Mouse (Mus musculus): Measurements from ENCODE around the gene Ptafr. TPM values are rescaled to one million over a fixed set of nuclear protein-coding genes. Genes with fewer than 3 reads are reported as not detected.
"Not testable (repeated sequence)": the region's sequence is repeated elsewhere in the genome, so short reads cannot be mapped to it uniquely, and the experiment has no call there.

Ptafr gene
- total RNA-seq, 2 experiments from 2014 or later: 1.0 to 1.1 TPM

DNA sequence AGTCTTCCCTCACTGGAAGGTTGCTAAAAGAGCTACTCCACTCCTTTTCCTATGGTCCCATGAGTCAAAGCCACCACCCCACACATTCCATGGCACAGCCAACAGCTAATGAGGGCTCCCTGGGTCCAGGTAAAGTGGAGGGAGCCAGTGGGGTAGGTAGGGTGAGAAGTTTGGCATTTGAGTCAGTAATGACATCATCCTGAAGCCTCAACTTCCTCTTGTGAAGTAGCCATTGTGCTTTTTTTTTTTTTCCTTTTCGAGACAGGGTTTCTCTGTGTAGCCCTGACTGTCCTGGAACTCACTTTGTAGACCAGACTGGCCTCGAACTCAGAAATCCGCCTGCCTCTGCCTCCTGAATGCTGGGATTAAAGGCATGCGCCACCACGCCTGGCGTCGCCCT, 8.3 kb upstream of the Ptafr start:
- not testable (repeated sequence) for DNase-seq

DNA sequence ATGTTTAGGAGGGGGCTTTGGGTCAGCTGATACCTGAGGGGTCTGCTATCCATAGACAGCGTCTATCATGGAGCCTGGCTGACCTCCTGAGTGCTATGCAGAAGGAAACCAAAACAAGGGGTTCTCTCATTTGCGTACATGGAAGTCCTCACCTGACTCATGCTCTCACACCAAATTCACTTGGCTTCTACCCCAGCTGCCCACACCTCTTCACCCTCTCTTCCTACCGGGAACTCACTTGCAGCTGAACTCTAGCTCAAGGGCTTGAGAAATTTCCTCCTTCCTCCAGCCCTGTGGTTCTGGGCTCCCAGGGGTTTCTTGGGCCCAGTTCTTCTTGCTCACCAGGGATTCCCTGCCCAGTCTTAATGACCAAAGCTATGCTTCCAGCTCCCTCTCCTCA, 606 bp upstream of the Ptafr start:
- DNase-seq: no peak

DNA sequence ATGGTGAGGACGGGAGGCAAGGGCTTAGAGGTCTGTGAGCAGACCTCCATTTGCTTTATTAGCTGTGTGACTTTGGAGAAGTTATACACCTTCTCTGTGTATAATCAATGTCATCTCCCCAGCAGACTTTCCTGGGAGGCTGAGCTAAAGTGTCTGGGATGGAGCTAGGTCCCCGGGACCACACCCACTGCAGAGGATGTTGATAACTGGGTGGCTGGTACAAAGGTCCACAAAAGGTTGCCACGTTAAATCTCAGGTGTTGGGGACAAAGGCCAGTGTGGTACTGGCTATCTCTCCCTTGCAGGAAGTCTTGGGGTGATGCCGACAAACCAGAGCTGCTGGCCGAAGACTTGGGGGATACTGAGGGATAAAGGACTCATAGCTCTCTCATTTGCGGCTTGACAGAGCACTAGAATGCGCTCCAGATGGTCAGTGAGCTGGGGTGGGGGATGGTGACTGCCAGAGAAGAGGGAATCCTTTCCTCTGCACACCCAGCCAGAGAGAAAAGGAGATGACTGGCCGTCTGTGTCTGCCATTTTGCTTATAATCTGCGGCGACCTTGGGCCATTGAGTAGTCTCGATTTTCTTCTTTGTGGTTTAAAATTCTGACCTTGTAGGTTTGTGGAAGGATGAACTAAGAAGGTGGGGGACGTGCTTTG, 1.4 kb downstream of the Ptafr start:
- no peak for DNase-seq

DNA sequence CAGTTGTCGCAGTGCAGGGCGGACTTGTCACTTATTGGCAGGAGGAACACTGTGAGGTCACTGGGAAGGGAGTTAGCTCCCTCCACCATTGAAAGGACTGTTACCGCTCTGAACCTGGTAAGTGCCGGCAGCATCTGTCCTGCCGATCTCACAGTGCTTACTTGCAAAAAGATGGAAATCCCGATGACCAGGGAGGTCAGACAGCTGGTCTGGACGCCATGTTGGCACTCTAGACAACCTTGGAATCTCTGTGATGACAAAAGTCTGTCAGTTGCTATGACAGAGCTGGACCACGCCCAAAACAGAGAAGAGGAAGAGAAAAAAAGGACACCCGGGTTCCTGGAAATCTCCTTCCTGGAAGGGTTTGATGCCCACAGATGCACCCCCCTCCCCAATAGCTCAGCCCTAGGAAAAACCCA, 3.5 kb downstream of the Ptafr start:
- no peak for DNase-seq

DNA sequence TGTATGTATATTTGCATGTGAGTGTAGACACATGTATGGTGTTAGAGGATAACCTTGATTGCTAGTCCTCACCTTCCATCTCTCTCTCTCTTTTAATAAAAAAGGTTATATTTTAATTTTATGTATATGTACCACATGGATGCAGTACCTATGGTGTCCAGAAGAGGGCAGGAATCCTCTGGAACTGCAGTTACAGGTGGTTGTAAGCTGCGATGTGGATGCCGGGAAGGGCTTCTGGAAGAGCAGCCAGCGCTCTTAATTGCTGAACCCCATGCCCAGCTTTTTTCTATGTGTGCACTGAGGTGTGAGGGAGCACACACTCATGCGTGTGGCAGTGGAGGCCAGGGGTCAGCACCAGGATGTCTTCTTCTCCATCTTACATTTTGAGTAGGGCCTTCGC, 5.2 kb downstream of the Ptafr start:
- no peak for DNase-seq

DNA sequence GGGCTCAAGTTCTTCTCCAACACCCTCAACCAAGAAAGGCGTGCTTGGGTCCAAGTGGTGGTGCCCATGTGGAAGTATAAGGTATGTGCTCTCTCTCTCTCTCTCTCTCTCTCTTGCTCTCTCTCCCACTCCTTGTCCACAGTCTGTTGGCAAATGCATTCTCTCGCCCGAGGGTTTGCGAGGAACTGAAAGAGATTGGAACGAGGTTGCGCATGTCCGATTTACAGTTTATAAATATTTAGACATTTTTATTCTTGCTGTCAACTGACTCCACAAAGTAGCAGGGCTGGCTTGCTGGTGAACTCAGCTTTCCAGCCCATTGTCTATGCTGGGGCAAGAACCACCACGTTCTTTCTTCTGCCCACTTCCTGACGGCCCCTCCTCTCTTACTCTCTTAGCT, 7.3 kb downstream of the Ptafr start:
- DNase-seq: no peak

DNA sequence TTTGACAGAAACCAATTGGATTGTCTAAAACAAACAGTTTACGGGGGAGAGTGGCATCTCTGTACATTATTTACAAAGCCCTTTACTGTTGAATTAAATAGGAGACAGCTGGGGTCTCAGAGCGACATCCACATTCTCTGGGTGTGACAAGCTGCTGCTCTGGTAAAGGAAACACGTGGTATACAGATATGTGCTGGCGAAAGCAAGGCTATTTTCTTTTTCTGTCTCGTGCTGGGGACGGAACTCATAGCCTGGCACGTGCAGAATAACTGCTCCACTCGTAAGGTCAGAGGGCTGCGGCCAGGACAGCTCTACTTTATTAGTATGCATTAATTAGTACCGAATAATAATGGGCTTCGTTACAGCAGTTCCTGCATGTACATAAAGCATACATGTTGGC, 9.5 kb downstream of the Ptafr start:
- no peak for DNase-seq

DNA sequence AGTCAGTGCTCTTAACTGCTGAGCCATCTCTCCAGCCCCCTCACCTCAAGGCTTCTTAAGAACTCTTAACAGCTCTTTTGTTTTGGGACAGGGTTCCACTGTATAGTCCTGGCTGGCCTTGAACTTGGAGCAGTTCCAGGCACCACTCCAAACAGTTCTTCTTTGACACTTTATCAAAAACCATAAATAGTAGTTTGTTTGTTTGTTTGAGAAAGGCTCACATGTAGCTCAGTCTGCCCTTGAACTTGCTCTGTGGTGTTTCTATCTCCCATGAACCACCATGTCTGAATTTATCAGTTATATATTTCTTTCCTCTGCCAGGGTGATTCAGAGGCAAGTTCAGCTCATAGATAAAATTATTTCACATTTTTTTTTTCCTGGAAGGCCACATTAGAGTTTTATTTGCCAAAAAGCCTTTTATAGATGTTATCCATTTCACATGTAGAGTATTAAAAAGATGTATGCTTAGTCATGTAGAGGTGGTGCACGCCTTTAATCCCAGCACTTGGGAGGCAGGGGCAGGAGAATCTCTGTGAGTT, 11.0 kb downstream of the Ptafr start:
- no peak for DNase-seq

DNA sequence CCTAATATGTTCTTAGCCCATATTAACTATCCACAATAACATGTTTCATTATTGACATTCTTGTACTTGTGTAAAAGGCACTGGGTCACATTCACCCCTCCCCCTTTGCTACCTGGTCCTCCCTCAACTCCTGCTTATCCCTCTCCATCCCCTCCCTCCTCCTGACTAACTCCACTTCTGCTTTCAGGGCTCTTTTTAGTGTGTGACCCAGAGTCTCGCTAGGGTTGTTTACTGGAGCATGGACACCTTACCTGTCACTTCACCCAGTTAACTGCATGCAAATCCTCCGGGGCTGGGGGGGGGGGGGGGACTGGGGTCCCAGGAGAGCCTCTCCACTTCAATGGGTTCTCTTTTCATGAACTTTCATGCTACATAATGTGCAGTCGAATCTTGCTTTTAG, 19.9 kb downstream of the Ptafr start:
- no peak for DNase-seq

DNA sequence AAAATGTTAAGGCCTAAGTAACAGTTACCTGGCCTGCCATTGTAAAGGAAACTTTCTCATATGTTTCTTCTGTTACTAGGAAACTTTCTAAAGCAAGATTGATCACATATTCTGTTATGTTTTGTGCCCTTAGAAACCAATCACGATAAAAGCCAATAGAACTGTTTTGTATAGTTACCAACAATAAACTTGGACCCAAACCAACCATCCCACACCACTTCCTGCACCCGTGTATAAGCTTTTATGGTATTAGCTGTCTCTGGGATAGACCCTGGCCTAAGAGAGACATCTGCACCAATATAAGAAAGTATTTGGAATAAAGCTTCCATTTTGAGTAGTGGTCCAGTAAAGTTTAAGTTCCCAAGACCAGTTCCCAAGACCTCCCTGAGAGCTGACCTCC, 21.1 kb downstream of the Ptafr start:
- no peak for DNase-seq

DNA sequence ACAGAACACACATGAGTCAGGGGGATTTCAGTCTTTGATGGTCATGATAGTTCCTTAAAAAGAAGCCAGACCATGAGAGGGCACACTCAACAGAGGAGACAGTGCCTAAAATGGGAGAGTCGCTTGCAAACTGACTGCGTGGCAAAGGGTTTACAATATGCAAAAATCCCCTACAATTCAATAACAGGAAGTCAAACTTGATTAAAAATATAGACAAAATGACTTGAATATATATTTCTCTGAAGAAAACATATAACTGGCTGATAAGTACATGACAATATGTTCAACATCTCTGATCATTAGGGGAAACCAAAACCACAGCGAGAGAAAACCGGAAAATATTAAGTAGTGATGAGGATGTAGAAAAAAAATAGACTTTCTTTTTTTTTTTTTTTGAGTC, 22.4 kb downstream of the Ptafr start:
- DNase-seq: no peak

DNA sequence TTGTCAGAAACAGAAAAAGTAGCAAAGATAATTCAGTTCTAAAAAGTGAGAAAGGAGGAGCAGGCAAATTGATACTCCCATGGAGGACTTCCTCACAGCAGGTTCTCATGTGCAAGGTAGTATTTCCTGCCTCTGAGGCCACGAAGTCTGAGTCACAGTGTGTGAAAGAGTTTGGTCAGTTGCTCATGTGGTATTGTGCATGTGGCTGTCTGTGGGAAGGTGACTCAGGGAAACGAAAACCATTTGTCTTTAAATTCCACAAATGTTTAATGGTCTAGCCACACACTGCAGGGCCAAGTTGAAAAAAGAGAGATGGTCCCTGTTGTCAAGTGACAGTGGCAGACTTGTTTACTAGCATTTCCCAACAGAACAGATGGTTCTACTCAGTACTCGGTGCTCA, 24.6 kb downstream of the Ptafr start:
- DNase-seq: no peak

DNA sequence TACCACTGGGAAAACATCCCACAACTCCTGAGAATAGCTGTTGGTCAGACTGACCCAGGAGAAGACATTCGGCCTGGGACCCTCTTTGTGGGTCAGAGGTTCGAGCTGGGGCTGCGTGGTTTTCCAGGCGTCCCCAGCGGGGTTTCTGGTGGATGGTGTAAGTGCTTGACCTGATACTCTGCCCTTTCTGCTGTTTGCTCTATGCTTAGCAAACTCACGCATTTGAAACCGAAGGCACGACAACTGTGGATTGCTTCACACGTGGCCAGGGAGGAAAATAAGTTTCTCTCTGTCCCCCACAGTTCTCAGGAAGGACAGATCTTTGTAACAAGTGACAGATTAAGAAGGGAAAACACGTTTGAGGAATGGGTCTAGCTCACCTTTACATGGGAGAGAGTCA, 26.8 kb downstream of the Ptafr start:
- DNase-seq: no peak

DNA sequence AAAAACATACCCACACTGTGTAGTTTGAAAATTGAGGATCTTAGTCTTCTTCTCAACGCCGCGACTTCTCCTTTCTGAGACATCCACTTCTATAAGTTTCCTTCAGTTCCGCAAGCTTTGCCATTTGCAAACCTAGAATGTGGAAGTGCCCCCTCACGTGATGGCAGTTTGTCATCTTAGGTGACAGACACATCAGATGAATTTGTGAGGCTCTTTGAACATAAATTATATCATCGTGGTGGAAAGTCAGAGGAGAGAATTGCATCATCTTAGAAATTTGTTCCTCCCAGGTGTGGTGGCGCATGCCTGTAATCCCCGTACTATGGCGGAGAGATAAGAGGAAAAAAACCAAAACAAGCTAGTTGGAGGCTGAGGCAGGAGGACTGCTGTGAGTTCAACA, 29.1 kb downstream of the Ptafr start:
- DNase-seq: no peak

DNA sequence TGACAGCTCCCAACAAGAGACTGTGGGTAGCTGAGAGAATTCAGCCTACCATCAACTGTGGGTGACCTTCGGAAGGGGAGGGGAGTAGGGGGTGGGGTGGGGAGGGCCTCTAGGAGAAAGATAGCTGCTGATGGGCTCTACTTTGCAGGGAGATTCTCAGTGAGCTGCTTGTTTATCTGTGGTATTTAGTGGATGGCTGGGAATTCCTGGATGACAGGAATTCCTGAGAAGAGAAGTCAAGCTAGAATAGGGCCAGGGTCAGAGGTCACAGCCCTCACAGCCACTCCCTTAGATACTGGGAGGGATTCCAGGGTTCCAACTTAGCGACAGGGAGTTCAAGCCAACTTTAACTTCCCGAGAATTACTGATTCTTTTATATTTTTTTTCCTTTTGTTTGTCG, 30.3 kb downstream of the Ptafr start:
- DNase-seq: no peak

DNA sequence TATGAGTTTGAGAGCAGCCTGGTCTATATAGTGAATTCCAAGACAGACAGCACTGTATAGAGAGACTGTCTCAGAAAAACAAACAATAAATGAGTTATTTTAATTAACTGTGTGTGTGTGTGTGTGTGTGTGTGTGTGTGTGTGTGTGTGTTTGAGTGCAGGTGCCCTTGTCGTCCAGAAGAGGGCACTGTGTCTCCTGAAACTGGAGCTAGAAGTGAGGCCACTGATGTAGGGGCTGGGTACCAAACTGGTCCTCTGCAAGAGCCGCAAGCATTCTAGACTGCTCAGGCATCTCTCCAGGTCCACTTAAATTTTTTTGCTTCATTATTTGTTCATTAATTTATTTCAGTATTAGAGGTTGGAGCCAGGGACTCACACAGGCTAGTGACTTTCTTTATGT, 35.0 kb downstream of the Ptafr start:
- DNase-seq: no peak

DNA sequence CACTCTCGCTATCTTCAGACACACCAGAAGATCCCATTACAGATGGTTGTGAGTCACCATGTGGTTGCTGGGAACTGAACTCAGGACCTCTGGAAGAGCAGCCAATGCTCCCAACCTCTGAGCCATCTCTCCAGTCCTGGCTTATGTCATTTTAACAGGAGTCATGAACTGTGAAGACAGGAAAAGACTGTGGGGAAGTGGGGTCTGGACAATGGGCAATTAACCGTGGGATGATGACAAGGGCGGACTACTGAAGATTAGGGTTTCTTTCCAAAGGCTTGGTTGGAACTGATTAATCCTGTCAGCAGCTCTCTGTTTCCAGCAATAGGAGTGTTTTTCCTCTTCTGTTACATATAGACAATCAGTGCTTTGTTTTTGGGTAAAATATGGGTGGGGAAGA, 35.9 kb downstream of the Ptafr start:
- DNase-seq: no peak

DNA sequence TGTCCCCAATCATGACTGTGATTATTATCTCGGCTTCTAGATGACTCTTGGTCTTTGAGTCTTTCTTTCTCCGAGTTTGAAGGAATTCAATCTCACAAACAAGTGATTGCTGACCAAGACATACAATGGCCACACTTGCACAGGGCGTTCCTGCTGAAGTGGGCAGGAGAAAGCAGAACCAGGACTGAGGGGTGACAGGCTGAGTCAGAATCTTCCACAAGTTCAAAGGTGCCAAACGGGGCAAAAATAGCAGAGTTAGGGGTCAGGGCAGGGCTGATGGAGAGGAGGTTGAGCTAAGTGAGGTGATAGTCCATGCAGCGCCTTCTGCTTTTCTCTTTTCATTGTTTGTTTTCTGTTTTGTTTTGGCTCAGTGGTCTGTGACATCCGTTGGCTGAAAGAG, 36.6 kb downstream of the Ptafr start:
- DNase-seq: no peak

DNA sequence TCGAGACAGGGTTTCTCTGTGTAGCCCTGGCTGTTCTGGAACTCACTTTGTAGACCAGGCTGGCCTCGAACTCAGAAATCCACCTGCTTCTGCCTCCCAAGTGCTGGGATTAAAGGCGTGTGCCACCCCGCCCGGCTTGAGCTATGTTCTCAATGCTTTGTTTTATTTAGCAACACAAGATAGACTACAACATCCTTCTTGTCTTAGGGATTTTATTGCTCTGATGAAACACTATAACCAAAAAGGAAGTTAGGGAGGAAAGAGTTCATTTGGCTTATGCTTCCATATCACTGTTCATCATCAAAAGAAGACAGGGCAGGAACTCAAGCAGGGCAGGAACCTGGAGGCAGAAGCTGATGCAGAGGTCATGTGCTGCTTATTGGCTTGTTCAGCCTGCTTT, 37.4 kb downstream of the Ptafr start:
- not testable (repeated sequence) for DNase-seq

DNA sequence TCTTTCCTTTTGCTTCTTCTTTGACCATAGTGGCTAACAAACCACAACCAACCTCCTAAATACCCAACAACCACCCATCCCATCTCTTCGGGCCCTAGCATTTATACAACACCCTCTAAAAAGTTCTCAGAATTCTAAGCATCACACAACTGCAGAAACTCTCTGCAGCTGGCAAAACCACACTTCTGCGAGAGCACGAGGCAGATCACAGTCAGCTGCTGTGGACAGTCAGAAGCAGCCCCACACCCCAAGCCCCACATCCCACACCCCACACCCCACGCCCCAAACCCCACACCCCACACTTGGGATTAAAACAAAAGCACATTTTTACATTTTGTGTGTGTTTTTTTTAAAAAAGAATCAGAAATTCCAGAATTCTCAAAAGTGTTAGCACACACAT, 39.6 kb downstream of the Ptafr start:
- no peak for DNase-seq

DNA sequence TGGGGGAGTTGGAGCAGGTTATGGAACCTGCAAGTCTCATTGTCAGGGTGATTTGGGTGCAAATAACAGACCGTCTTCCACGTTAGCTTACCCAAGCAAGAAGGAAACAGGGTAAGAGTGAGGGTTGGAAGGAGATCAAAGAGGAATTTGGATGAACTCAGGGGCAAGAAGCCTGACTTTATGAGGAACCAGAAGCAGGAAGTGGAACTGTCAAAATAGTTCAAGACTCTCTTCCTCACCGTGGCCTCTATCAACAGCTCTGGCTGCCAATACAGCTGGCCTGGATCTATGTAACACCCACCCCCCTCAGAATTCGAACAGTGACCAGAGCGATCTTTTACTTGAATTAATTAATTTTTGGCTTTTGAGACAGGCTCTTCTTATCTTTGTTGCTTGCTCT, 41.9 kb downstream of the Ptafr start:
- no peak for DNase-seq

DNA sequence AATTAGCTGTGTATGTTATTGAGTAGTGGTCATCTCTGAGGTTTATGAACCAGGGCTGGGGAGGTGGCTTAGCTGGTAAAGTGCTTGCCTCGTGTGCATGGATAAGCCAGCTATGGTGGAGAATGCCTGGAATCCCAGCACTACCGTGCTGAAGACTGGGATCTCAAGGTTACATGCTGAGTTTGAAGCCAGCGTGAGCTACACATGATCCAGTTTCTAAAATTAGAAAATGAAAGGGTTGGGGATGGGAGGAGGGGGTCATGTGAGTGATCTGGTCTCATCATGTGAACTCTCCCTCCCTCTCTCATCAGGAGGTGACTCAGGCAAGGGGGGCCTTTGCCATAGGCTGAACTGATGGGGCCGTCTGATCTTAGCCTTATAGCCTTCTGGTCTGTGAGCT, 44.3 kb downstream of the Ptafr start:
- DNase-seq: no peak

DNA sequence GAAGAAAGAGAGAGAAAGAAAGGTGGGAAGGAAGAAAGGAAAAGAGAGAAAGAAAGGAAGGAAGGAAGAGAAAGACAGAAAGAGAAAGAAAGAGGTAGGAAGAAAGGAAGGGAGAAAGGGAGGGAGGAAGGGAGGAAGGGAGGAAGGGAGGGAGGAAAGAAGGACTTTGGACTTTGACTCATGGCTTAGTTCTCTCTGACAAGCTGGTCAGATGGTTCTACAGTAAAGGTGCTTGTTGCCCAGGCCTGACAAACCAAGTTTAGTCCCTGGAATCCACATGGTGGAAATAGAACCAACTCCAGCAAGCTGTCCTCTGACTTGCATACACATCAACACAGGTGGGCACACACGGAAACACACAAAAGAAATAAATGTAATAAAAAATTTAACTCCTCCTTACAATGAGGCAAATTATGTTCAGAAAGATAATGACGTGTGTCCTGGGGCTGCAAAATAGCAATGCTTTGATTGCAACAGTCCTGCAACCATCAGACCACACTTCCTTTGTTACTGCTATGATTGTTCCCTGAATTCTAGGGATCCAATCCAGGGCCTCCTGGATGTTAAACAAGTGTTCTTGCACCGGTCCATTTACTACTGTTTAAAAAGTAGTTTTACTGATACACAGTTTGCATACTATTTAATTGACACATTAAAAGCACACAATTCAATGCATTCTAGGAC, 46.6 kb downstream of the Ptafr start:
- DNase-seq: no peak

DNA sequence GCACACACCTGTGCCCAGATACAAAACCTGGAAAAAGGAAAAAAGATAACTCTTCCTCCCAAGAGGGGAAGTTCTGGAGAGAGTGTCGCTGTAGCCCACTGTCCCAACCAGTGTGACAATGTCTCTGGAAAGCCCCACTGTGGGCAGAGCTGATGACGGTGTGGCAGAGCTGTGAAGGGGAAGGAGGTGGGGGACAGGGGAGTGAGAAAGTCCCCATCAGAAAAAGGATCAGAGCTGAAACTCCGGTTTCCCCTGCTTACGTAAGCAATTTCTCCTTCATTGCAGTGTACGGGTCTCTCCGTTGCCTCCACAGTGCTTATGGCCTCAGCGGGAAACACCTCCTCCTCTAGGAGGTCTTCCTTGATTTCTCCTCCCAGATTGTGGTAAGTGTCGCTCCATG, 47.5 kb downstream of the Ptafr start:
- no peak for DNase-seq
